Mouse (Mus musculus): Measurements from ENCODE around the gene Phf8. TPM values are rescaled to one million over a fixed set of nuclear protein-coding genes. Genes with fewer than 3 reads are reported as not detected.
"Not testable (repeated sequence)": the region's sequence is repeated elsewhere in the genome, so short reads cannot be mapped to it uniquely, and the experiment has no call there.

Phf8 gene
- polyA plus RNA-seq (2014; fragmentation: Nextera tagmentation; extraction: Ambion mirVana), result 22.0 and 22.7 TPM in 2 replicates

GRCm38 (mm10) chrX:151520458-151521322, at the start of gene Phf8:
Gene Phf8, plus strand, starts transcription at chrX:151520672.
- Histone ChIP-seq H3K4me3 (ENCODE audit: low read depth, low read length) (peak within 1 kb of the TSS; percentile 48), H3K9ac (replicated peaks; ENCODE audit: low read length) (peak within 1 kb of the TSS; percentile 68), H3K4me1 (ENCODE audit: control insufficient read depth, insufficient read depth, low read length) (no peaks in the 10 kb centered on the region), H3K27ac (replicated peaks; ENCODE audit: low read depth, low read length) (peak within 1 kb of the TSS; percentile 92), H3K4me2 (ENCODE audit: low read depth, low read length) (peak within 1 kb of the TSS; percentile 54), H3K36me3 (replicated peaks; ENCODE audit: control insufficient read depth, insufficient read depth, low read depth, low read length) (no peaks in the 10 kb centered on the region), H3K9me3 (replicated peaks; ENCODE audit: control insufficient read depth, low read length) (no peaks in the 10 kb centered on the region), H3K27me3 (ENCODE audit: control insufficient read depth, insufficient read depth, low read length) (no peaks in the 10 kb centered on the region)
- DNase-seq (ENCODE audit: low spot score) (peak; percentile 94), ATAC-seq (replicated peaks; ENCODE audit: insufficient number of reproducible peaks, low FRiP score, low TSS enrichment, low read depth) (peak; percentile 96)
- 19% methylated on average over 57 of the region's 68 CpGs for WGBS

- no peak for DNase-seq (ENCODE audit: low spot score)
- Histone ChIP-seq H3K27me3 (ENCODE audit: control insufficient read depth, insufficient read depth, low read length) (no peaks in the 10 kb centered on the region), H3K4me2 (ENCODE audit: low read depth, low read length) (no peak overlapping the region), H3K9ac (replicated peaks; ENCODE audit: low read length) (no peak overlapping the region), H3K27ac (replicated peaks; ENCODE audit: low read depth, low read length) (no peak overlapping the region), H3K9me3 (replicated peaks; ENCODE audit: control insufficient read depth, low read length) (no peaks in the 10 kb centered on the region), H3K4me1 (ENCODE audit: control insufficient read depth, insufficient read depth, low read length) (no peaks in the 10 kb centered on the region), H3K36me3 (replicated peaks; ENCODE audit: control insufficient read depth, insufficient read depth, low read depth, low read length) (no peaks in the 10 kb centered on the region), H3K4me3 (ENCODE audit: low read depth, low read length) (no peak overlapping the region)
- ATAC-seq (replicated peaks; ENCODE audit: insufficient number of reproducible peaks, low FRiP score, low TSS enrichment, low read depth), result no peak
- 80% methylated on average over 3 of the region's 3 CpGs for WGBS
Measured at GRCm38 (mm10) chrX:151488128-151488527, 32.3 kb upstream of the Phf8 start.

- WGBS, result 93% methylated on average over 4 of the region's 4 CpGs
- not testable (repeated sequence) for H3K9ac ChIP-seq (replicated peaks; ENCODE audit: low read length); H3K27ac ChIP-seq (replicated peaks; ENCODE audit: low read depth, low read length); H3K27me3 ChIP-seq (ENCODE audit: control insufficient read depth, insufficient read depth, low read length); ATAC-seq (replicated peaks; ENCODE audit: insufficient number of reproducible peaks, low FRiP score, low TSS enrichment, low read depth); H3K9me3 ChIP-seq (replicated peaks; ENCODE audit: control insufficient read depth, low read length); H3K36me3 ChIP-seq (replicated peaks; ENCODE audit: control insufficient read depth, insufficient read depth, low read depth, low read length); DNase-seq (ENCODE audit: low spot score); H3K4me2 ChIP-seq (ENCODE audit: low read depth, low read length); H3K4me3 ChIP-seq (ENCODE audit: low read depth, low read length); H3K4me1 ChIP-seq (ENCODE audit: control insufficient read depth, insufficient read depth, low read length)
Measured at GRCm38 (mm10) chrX:151493269-151493668, 27.2 kb upstream of the Phf8 start.

GRCm38 (mm10) chrX:151496596-151496995, 23.9 kb upstream of the Phf8 start:
- DNase-seq (ENCODE audit: low spot score), result no peak
- Histone ChIP-seq H3K4me2 (ENCODE audit: low read depth, low read length) (no peak overlapping the region), H3K27me3 (ENCODE audit: control insufficient read depth, insufficient read depth, low read length) (no peaks in the 10 kb centered on the region), H3K4me1 (ENCODE audit: control insufficient read depth, insufficient read depth, low read length) (no peaks in the 10 kb centered on the region), H3K9ac (replicated peaks; ENCODE audit: low read length) (no peak overlapping the region), H3K36me3 (replicated peaks; ENCODE audit: control insufficient read depth, insufficient read depth, low read depth, low read length) (no peaks in the 10 kb centered on the region), H3K27ac (replicated peaks; ENCODE audit: low read depth, low read length) (no peak overlapping the region), H3K4me3 (ENCODE audit: low read depth, low read length) (no peak overlapping the region), H3K9me3 (replicated peaks; ENCODE audit: control insufficient read depth, low read length) (no peaks in the 10 kb centered on the region)
- ATAC-seq (replicated peaks; ENCODE audit: insufficient number of reproducible peaks, low FRiP score, low TSS enrichment, low read depth), result no peak
- WGBS, result 92% methylated on average over 1 of the region's 1 CpGs

GRCm38 (mm10) chrX:151508536-151508935, 11.9 kb upstream of the Phf8 start:
- Histone ChIP-seq H3K36me3 (replicated peaks; ENCODE audit: control insufficient read depth, insufficient read depth, low read depth, low read length) (no peaks in the 10 kb centered on the region), H3K4me1 (ENCODE audit: control insufficient read depth, insufficient read depth, low read length) (no peaks in the 10 kb centered on the region), H3K4me2 (ENCODE audit: low read depth, low read length) (no peak overlapping the region), H3K9ac (replicated peaks; ENCODE audit: low read length) (no peak overlapping the region), H3K4me3 (ENCODE audit: low read depth, low read length) (no peak overlapping the region), H3K27me3 (ENCODE audit: control insufficient read depth, insufficient read depth, low read length) (no peaks in the 10 kb centered on the region), H3K9me3 (replicated peaks; ENCODE audit: control insufficient read depth, low read length) (no peaks in the 10 kb centered on the region), H3K27ac (replicated peaks; ENCODE audit: low read depth, low read length) (no peak overlapping the region)
- no peak for DNase-seq (ENCODE audit: low spot score)
- no peak for ATAC-seq (replicated peaks; ENCODE audit: insufficient number of reproducible peaks, low FRiP score, low TSS enrichment, low read depth)

GRCm38 (mm10) chrX:151509906-151510305, 10.6 kb upstream of the Phf8 start:
- WGBS, result 89% methylated on average over 1 of the region's 1 CpGs

GRCm38 (mm10) chrX:151513066-151513465, 7.4 kb upstream of the Phf8 start:
- Histone ChIP-seq H3K4me1 (ENCODE audit: control insufficient read depth, insufficient read depth, low read length) (no peaks in the 10 kb centered on the region), H3K4me3 (ENCODE audit: low read depth, low read length) (no peak overlapping the region), H3K36me3 (replicated peaks; ENCODE audit: control insufficient read depth, insufficient read depth, low read depth, low read length) (no peaks in the 10 kb centered on the region), H3K9me3 (replicated peaks; ENCODE audit: control insufficient read depth, low read length) (no peaks in the 10 kb centered on the region), H3K9ac (replicated peaks; ENCODE audit: low read length) (no peak overlapping the region), H3K4me2 (ENCODE audit: low read depth, low read length) (no peak overlapping the region), H3K27ac (replicated peaks; ENCODE audit: low read depth, low read length) (no peak overlapping the region), H3K27me3 (ENCODE audit: control insufficient read depth, insufficient read depth, low read length) (no peaks in the 10 kb centered on the region)
- ATAC-seq (replicated peaks; ENCODE audit: insufficient number of reproducible peaks, low FRiP score, low TSS enrichment, low read depth) (no peak), DNase-seq (ENCODE audit: low spot score) (no peak)
- 82% methylated on average over 3 of the region's 3 CpGs for WGBS

More at GRCm38 (mm10) chrX:151509906-151510305, 10.6 kb upstream of the Phf8 start:
- Histone ChIP-seq H3K4me2 (ENCODE audit: low read depth, low read length) (no peak overlapping the region), H3K9ac (replicated peaks; ENCODE audit: low read length) (no peak overlapping the region), H3K36me3 (replicated peaks; ENCODE audit: control insufficient read depth, insufficient read depth, low read depth, low read length) (no peaks in the 10 kb centered on the region), H3K4me3 (ENCODE audit: low read depth, low read length) (no peak overlapping the region), H3K9me3 (replicated peaks; ENCODE audit: control insufficient read depth, low read length) (no peaks in the 10 kb centered on the region), H3K4me1 (ENCODE audit: control insufficient read depth, insufficient read depth, low read length) (no peaks in the 10 kb centered on the region), H3K27me3 (ENCODE audit: control insufficient read depth, insufficient read depth, low read length) (no peaks in the 10 kb centered on the region), H3K27ac (replicated peaks; ENCODE audit: low read depth, low read length) (no peak overlapping the region)
- DNase-seq (ENCODE audit: low spot score), result no peak
- ATAC-seq (replicated peaks; ENCODE audit: insufficient number of reproducible peaks, low FRiP score, low TSS enrichment, low read depth), result no peak

GRCm38 (mm10) chrX:151513694-151514093, 6.8 kb upstream of the Phf8 start:
- H3K36me3 ChIP-seq (replicated peaks; ENCODE audit: control insufficient read depth, insufficient read depth, low read depth, low read length), result no peaks in the 10 kb centered on the region
- no peak overlapping the region for H3K27ac ChIP-seq (replicated peaks; ENCODE audit: low read depth, low read length)
- no peak for ATAC-seq (replicated peaks; ENCODE audit: insufficient number of reproducible peaks, low FRiP score, low TSS enrichment, low read depth)
- no peak overlapping the region for H3K4me2 ChIP-seq (ENCODE audit: low read depth, low read length)
- no peaks in the 10 kb centered on the region for H3K27me3 ChIP-seq (ENCODE audit: control insufficient read depth, insufficient read depth, low read length)
- H3K4me1 ChIP-seq (ENCODE audit: control insufficient read depth, insufficient read depth, low read length), result no peaks in the 10 kb centered on the region
- H3K9ac ChIP-seq (replicated peaks; ENCODE audit: low read length), result no peak overlapping the region
- no peak for DNase-seq (ENCODE audit: low spot score)
- H3K4me3 ChIP-seq (ENCODE audit: low read depth, low read length), result no peak overlapping the region
- 94% methylated on average over 2 of the region's 2 CpGs for WGBS
- no peaks in the 10 kb centered on the region for H3K9me3 ChIP-seq (replicated peaks; ENCODE audit: control insufficient read depth, low read length)

All from embryonic facial prominence, embryonic 11.5 days (tissue).